ENCODE assay signal across 12 mouse cellular contexts in genomic region chr1:84427757-84428156, GRCm38 (mm10).
A peak's percentile ranks its signal among the peaks of the same experiment; 100 is the strongest.
DNase-seq lines count a peak whose midpoint lies in the region; ATAC-seq lines count a peak whose summit lies in the region.
"Had no signal": no experiment of that assay in that cellular context is flagged by ENCODE, and none has a peak within 500 bp of the region (broad histone marks: within the 10 kb centered on the region; RNA-seq: fewer than 3 reads in every experiment).

No protein-coding gene starts in this region.

- no peaks in the 10 kb centered on the region for H3K27me3 ChIP-seq in megakaryocyte, embryonic 14.5 days (replicated peaks)
- H3K27me3 ChIP-seq in liver, embryonic 12.5 days (replicated peaks): no peaks in the 10 kb centered on the region
- H3K27me3 ChIP-seq: intestine, embryonic 15.5 days had no signal

- no peak for ATAC-seq in megakaryocyte, adult 5-6 weeks (ENCODE audit: poor library complexity, severe bottlenecking)
- no peak for ATAC-seq in monocyte, adult 5-6 weeks (replicated peaks; ENCODE audit: insufficient number of reproducible peaks, low FRiP score, low TSS enrichment, poor library complexity, severe bottlenecking)
- ATAC-seq in liver, embryonic 12.5 days: no peak
- ATAC-seq: intestine, embryonic 15.5 days had no signal

- no peaks in the 10 kb centered on the region for H3K36me3 ChIP-seq in megakaryocyte, embryonic 14.5 days (replicated peaks; ENCODE audit: low read length)
- H3K36me3 ChIP-seq in liver, embryonic 12.5 days: no peaks in the 10 kb centered on the region
- H3K36me3 ChIP-seq: intestine, embryonic 15.5 days had no signal

- H3K4me3 ChIP-seq in megakaryocyte, embryonic 14.5 days (replicated peaks): peak overlapping the region; percentile 18
- no peak overlapping the region for H3K4me3 ChIP-seq in liver, embryonic 12.5 days
- H3K4me3 ChIP-seq: erythroblast, embryonic 14.5 days; intestine, embryonic 15.5 days had no signal

- 63% methylated on average over 11 of the region's 11 CpGs for WGBS in liver, embryonic 12.5 days (ENCODE audit: insufficient replicate concordance)

- intact Hi-C loops in left cerebral cortex, postnatal 10 days (cut with DNase I): no loop called here

- H3K9me3 ChIP-seq in megakaryocyte, embryonic 14.5 days: peaks cover 40% of the 10 kb centered on the region
- no peaks in the 10 kb centered on the region for H3K9me3 ChIP-seq in liver, embryonic 12.5 days (replicated peaks)
- H3K9me3 ChIP-seq: intestine, embryonic 15.5 days had no signal

- no peak overlapping the region for H3K27ac ChIP-seq in liver, embryonic 12.5 days
- H3K27ac ChIP-seq: intestine, embryonic 15.5 days had no signal

- no peaks in the 10 kb centered on the region for H3K4me1 ChIP-seq in megakaryocyte, embryonic 14.5 days
- H3K4me1 ChIP-seq in liver, embryonic 12.5 days: no peaks in the 10 kb centered on the region
- H3K4me1 ChIP-seq: intestine, embryonic 15.5 days had no signal

- H3K4me2 ChIP-seq in liver, embryonic 12.5 days: no peak overlapping the region
- H3K4me2 ChIP-seq: intestine, embryonic 15.5 days; liver, embryonic 11.5 days had no signal

- no peak overlapping the region for H3K9ac ChIP-seq in liver, embryonic 12.5 days
- H3K9ac ChIP-seq: intestine, embryonic 15.5 days had no signal

- peak; percentile 26 to 27 for DNase-seq in cerebellum, postnatal 25 days
- no peak for DNase-seq in cerebellum, adult 11 months
- DNase-seq in left cerebral cortex, postnatal 10 days (ENCODE audit: extremely low spot score in 1 of 2, low spot score in 2 of 2): peak; percentile 42 to 54
- no peak for DNase-seq in gastrocnemius, adult 8-10 months (ENCODE audit: low spot score in 2 of 2)
- DNase-seq: kidney, postnatal 14 days had no signal

Comparison
In these comparisons a context has a peak if more than half of its experiments do, and no peak if none do; other contexts are left out.
1. DNase-seq: peak in cerebellum, postnatal 25 days (2 of 2) and left cerebral cortex, postnatal 10 days (2 of 2); none in cerebellum, adult 11 months (single experiment) and gastrocnemius, adult 8-10 months (0 of 2).